Mouse (Mus musculus): ENCODE results near the gene Chst5.

DNA sequence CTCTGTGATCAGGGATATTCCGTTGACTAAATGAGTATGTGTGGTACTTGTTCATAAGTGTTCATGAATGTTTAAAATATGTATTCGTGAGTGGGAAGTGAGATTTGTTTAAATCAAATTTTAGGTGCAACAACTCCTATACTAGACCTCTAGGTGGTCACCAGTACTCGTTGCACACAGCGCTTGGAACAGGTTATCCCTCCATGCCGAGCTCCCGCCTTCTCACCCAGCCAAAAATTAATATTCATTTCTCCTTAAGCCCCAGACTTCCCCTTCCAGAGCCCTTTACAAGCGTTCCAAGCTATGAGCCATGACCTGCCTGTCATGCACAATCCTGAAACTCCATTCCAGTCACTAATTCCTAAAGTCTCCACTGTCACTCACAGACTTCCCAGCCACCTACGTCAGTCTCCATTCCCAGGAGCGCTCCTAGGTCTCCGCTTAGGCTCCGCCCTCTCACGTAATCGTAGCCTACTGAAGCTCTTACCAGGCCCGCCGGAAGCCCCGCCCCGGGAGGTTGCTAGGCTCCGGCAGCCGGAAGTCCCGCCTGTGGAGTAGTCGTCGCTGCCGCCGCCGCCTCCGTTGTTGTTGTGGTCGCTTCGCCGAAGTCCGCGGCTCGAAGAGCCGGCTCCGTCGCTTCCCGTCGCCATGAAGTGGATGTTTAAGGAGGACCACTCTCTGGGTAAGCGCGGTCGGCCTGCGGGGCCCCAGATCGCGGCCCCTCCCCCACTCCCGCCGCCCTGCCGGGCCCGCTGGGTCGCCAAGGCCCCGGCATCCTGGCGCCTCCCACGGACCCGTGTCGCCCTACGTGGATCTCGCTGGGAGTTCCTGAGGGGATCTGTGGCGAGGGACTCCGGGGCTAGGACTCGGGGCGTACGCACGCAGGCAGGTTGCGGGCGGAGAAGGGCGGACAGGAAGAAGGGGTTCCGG, 30.2 kb upstream of the Chst5 start, which contains the start of gene Gabarapl2:
- TF ChIP-seq CTCF (IDR thresholded peaks at IDR 0.05; ENCODE audit: extremely low read depth, insufficient read depth, insufficient read length, insufficient replicate concordance) (no peak), POLR2A (IDR thresholded peaks at IDR 0.05; ENCODE audit: low read depth, low read length) (peak; percentile 21; the same call in 1 of the 2 replicates)
